Mouse (Mus musculus): Measurements from ENCODE around the gene Slc17a2. TPM values are rescaled to one million over a fixed set of nuclear protein-coding genes. Genes with fewer than 3 reads are reported as not detected.
A peak's percentile ranks its signal among the peaks of the same experiment; 100 is the strongest.
"Not testable (repeated sequence)": the region's sequence is repeated elsewhere in the genome, so short reads cannot be mapped to it uniquely, and the experiment has no call there.

Slc17a2 gene
- polyA plus RNA-seq, 1 experiment from 2014 or later = 3.4 TPM

- TF ChIP-seq EP300 (IDR thresholded peaks at IDR 0.05) (no peak), CTCF (IDR thresholded peaks at IDR 0.05) (no peak)
- 1% methylated on average over 63 of the region's 72 CpGs for WGBS
- Histone ChIP-seq H3K36me3 (ENCODE audit: insufficient read depth, low read length) (no peaks in the 10 kb centered on the region), H3K27me3 (replicated peaks; ENCODE audit: insufficient read depth, low read length) (no peaks in the 10 kb centered on the region), H3K4me2 (replicated peaks; ENCODE audit: low read depth, low read length) (peak within 1 kb of the TSS; percentile 75), H3K9me3 (ENCODE audit: low read length) (no peaks in the 10 kb centered on the region), H3K4me1 (ENCODE audit: insufficient read depth, low read depth, low read length) (peaks cover 12% of the 10 kb centered on the region), H3K4me3 (ENCODE audit: low read depth, low read length) (peak within 1 kb of the TSS; percentile 49), H3K9ac (replicated peaks; ENCODE audit: low read depth) (peak within 1 kb of the TSS; percentile 35), H3K27ac (ENCODE audit: low read length) (peak within 1 kb of the TSS; percentile 81)
- DNase-seq (ENCODE audit: low spot score) (peak; percentile 99), ATAC-seq (peak; percentile 75)
These were observed 45.6 kb upstream of the Slc17a2 start, which contains the start of gene Hist1h4a for GRCm38 (mm10) chr13:23760972-23761864. Gene Hist1h4a, minus strand, starts transcription at chr13:23761230.

DNA sequence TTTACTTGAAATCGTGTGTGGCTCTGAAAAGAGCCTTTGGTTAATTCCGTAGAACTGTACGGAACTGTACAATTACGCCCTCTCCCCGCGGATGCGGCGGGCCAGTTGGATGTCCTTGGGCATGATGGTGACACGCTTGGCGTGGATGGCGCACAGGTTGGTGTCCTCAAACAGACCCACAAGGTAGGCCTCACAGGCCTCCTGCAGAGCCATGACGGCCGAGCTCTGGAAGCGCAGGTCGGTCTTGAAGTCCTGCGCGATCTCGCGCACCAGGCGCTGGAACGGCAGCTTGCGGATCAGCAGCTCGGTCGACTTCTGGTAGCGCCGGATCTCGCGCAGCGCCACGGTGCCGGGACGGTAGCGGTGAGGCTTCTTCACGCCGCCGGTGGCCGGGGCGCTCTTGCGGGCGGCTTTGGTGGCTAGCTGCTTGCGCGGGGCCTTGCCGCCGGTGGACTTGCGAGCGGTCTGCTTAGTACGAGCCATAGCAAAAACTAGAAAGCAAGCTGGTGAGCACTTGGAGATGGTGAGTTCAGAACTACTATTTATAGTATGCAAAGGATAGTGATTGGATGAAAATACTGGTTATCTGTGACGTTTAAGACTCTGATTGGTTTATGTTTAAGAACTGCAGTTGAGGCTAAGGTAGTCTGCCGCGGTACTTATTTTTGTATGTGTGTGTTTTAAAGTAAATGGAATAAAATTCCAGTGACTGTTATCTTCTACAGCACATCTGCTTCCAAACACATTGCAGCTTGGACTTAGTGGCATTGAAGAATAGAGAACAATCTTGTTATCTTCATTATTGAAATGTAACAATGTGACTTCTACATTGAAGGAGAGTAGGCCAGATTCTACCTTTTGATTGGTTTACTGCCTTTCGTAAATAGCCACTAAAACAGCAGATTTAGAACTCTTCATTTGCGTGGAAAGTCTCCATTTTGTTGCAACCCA is 44.6 kb upstream of the Slc17a2 start, which contains the start of gene Hist1h3a:
Gene Hist1h3a (minus strand): TSS at position 516 of the 951 bp plus-strand sequence.
- peak; percentile 98 for DNase-seq (ENCODE audit: low spot score)
- Histone ChIP-seq H3K9ac (replicated peaks; ENCODE audit: low read depth) (peak within 1 kb of the TSS; percentile 35), H3K27ac (ENCODE audit: low read length) (peak within 1 kb of the TSS; percentile 81), H3K4me2 (replicated peaks; ENCODE audit: low read depth, low read length) (peak within 1 kb of the TSS; percentile 75), H3K4me1 (ENCODE audit: insufficient read depth, low read depth, low read length) (peaks cover 12% of the 10 kb centered on the region), H3K4me3 (ENCODE audit: low read depth, low read length) (peak within 1 kb of the TSS; percentile 49)
- WGBS = 3% methylated on average over 26 of the region's 52 CpGs
- H3K27me3 ChIP-seq (replicated peaks; ENCODE audit: insufficient read depth, low read length); H3K9me3 ChIP-seq (ENCODE audit: low read length); H3K36me3 ChIP-seq (ENCODE audit: insufficient read depth, low read length): not testable (repeated sequence)
- ATAC-seq = peak; percentile 59

DNA sequence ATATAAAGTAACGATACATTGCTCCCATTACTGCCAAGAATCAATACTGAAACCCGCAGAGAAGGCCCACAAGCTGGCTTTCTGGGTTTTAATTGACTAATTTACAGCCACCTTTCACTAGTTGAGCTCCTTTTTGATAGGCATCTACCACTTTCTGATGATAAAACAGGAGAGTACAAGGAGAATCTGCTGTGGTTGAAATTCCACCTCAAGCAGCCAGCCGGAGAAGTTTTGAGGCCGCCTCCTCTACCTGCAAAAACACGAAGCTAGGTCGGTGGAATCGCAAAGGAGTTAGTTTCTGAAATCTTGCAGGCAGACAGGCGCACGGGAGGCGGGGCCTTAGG is 43.6 kb upstream of the Slc17a2 start:
- 0 out of 2 replicates have a peak overlapping the region, but pooled peaks have one; percentile 13 for H3K9ac ChIP-seq (replicated peaks; ENCODE audit: low read depth)
- ATAC-seq (no peak), DNase-seq (ENCODE audit: low spot score) (peak; percentile 47)
- H3K36me3 ChIP-seq (ENCODE audit: insufficient read depth, low read length) = no peaks in the 10 kb centered on the region
- no peaks in the 10 kb centered on the region for H3K27me3 ChIP-seq (replicated peaks; ENCODE audit: insufficient read depth, low read length)
- H3K4me3 ChIP-seq (ENCODE audit: low read depth, low read length) = peak overlapping the region; percentile 49
- TF ChIP-seq CTCF (IDR thresholded peaks at IDR 0.05) = no peak
- no peak for TF ChIP-seq EP300 (IDR thresholded peaks at IDR 0.05)
- peak overlapping the region; percentile 75 for H3K4me2 ChIP-seq (replicated peaks; ENCODE audit: low read depth, low read length)
- peak overlapping the region; percentile 81 for H3K27ac ChIP-seq (ENCODE audit: low read length)
- no peaks in the 10 kb centered on the region for H3K9me3 ChIP-seq (ENCODE audit: low read length)
- peaks cover 12% of the 10 kb centered on the region for H3K4me1 ChIP-seq (ENCODE audit: insufficient read depth, low read depth, low read length)
- WGBS = 1% methylated on average over 10 of the region's 10 CpGs

- peak; percentile 68 for ATAC-seq
- Histone ChIP-seq H3K9me3 (ENCODE audit: low read length) (no peaks in the 10 kb centered on the region), H3K27me3 (replicated peaks; ENCODE audit: insufficient read depth, low read length) (no peaks in the 10 kb centered on the region), H3K27ac (ENCODE audit: low read length) (peak within 1 kb of the TSS; percentile 81), H3K9ac (replicated peaks; ENCODE audit: low read depth) (peak within 1 kb of the TSS; percentile 64), H3K4me3 (ENCODE audit: low read depth, low read length) (peak within 1 kb of the TSS; percentile 49), H3K4me2 (replicated peaks; ENCODE audit: low read depth, low read length) (peak within 1 kb of the TSS; percentile 75), H3K4me1 (ENCODE audit: insufficient read depth, low read depth, low read length) (peaks cover 12% of the 10 kb centered on the region), H3K36me3 (ENCODE audit: insufficient read depth, low read length) (no peaks in the 10 kb centered on the region)
- TF ChIP-seq EP300 (IDR thresholded peaks at IDR 0.05) (no peak; the same call in 1 of the 2 replicates), CTCF (IDR thresholded peaks at IDR 0.05) (no peak)
- 3% methylated on average over 34 of the region's 34 CpGs for WGBS
- DNase-seq (ENCODE audit: low spot score) = peak; percentile 98
These were observed 43.0 kb upstream of the Slc17a2 start, which contains the start of gene Hist1h1a for GRCm38 (mm10) chr13:23763586-23764323. Gene Hist1h1a, plus strand, starts transcription at chr13:23763666.

DNA sequence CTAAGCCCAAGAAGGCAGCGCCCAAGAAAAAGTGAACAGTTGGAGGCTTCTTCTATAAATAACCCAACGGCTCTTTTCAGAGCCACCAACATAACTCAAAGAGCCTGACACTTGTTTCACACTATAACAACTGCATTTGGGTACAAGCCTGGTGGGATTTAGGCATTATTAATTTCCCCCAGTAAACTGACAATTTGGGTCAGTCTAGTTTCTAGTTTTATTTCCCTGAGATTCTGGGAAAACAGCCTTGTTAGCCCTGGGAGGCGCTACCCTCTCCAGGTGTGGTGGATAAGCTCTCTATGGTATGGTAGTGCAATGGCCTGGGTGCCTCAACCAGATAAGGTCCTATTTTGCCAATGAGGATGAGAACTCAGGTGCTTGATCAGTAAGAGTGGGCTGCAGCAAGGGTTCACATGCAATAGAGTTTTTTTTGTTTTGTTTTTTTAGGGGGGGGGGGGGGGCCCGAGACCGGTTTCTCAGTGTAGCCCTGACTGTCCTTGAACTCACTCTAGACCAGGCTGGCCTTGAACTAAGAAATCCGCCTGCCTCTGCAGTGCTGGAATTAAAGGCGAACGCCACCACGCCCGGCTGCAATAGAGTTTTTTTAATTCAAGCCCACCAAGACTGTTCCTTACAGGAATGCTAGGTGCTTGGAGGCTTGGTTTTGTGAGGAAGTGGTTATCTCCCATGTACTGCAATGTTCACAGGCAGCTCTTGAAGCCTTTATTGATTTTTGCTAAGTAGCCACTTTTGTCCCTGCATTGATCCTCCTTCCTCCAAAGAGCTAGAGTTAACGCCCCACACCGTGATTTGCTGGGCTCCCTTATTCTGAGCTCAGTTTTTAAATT is 42.2 kb upstream of the Slc17a2 start:
- Histone ChIP-seq H3K9me3 (ENCODE audit: low read length) (no peaks in the 10 kb centered on the region), H3K36me3 (ENCODE audit: insufficient read depth, low read length) (no peaks in the 10 kb centered on the region), H3K4me3 (ENCODE audit: low read depth, low read length) (no peak overlapping the region), H3K4me2 (replicated peaks; ENCODE audit: low read depth, low read length) (peak overlapping the region; percentile 75), H3K4me1 (ENCODE audit: insufficient read depth, low read depth, low read length) (peaks cover 12% of the 10 kb centered on the region), H3K27ac (ENCODE audit: low read length) (no peak overlapping the region), H3K9ac (replicated peaks; ENCODE audit: low read depth) (peak overlapping the region; percentile 64; the same call in 1 of the 2 replicates), H3K27me3 (replicated peaks; ENCODE audit: insufficient read depth, low read length) (no peaks in the 10 kb centered on the region)
- ATAC-seq (no peak), DNase-seq (ENCODE audit: low spot score) (no peak)
- 38% methylated on average over 10 of the region's 12 CpGs for WGBS
- TF ChIP-seq EP300 (IDR thresholded peaks at IDR 0.05) (no peak), CTCF (IDR thresholded peaks at IDR 0.05) (no peak)
